Mouse (Mus musculus): ENCODE results near the gene Hip1. TPM values are rescaled to one million over a fixed set of nuclear protein-coding genes. Genes with fewer than 3 reads are reported as not detected.

The Hip1 gene
- polyA plus RNA-seq (2012; ENCODE audit: low replicate concordance), result 13.1 and 16.0 TPM in 2 replicates

GRCm38 (mm10) chr5:135544865-135545797 is at the start of gene Hip1:
Gene Hip1, minus strand, starts transcription at chr5:135545120.

GRCm38 (mm10) chr5:135573006-135573405 is 28.1 kb upstream of the Hip1 start, which contains the start of gene Ccl24:
Gene Ccl24, minus strand, starts transcription at chr5:135573049.

GRCm38 (mm10) chr5:135563469-135563868 is 18.5 kb upstream of the Hip1 start, which contains the start of gene Ccl26:
Gene Ccl26, minus strand, starts transcription at chr5:135563569.

GRCm38 (mm10) chr5:135394004-135394823 is 150.7 kb downstream of the Hip1 start, which contains the start of gene Pom121:
Gene Pom121, minus strand, starts transcription at chr5:135394546.

GRCm38 (mm10) chr5:135369787-135370654 is 174.9 kb downstream of the Hip1 start, which contains the start of gene Nsun5:
Gene Nsun5, plus strand, starts transcription at chr5:135369953.

Other genes with a start within 250 kb of the Hip1 start
- gene Fkbp6, start 195.1 kb downstream of the Hip1 start, polyA plus RNA-seq (2012; ENCODE audit: low replicate concordance), result not detected in 2 replicates
- gene Trim50, start 191.8 kb downstream of the Hip1 start, polyA plus RNA-seq (2012; ENCODE audit: low replicate concordance), result not detected in 2 replicates
- gene Nsun5, start 175.2 kb downstream of the Hip1 start, polyA plus RNA-seq (2012; ENCODE audit: low replicate concordance), result 13.6 and 17.8 TPM in 2 replicates
- 84.1 and 88.5 TPM in 2 replicates for gene Pom121, start 150.6 kb downstream of the Hip1 start, polyA plus RNA-seq (2012; ENCODE audit: low replicate concordance)
- not detected in 2 replicates for gene Ccl26, start 18.4 kb upstream of the Hip1 start, polyA plus RNA-seq (2012; ENCODE audit: low replicate concordance)
- 3.7 and 4.3 TPM in 2 replicates for gene Ccl24, start 27.9 kb upstream of the Hip1 start, polyA plus RNA-seq (2012; ENCODE audit: low replicate concordance)
- gene Rhbdd2, start 87.5 kb upstream of the Hip1 start, polyA plus RNA-seq (2012; ENCODE audit: low replicate concordance), result 20.7 and 69.9 TPM in 2 replicates
- gene Por, start 124.9 kb upstream of the Hip1 start, polyA plus RNA-seq (2012; ENCODE audit: low replicate concordance), result 107 and 374 TPM in 2 replicates
- gene Tmem120a, start 199.3 kb upstream of the Hip1 start, polyA plus RNA-seq (2012; ENCODE audit: low replicate concordance), result 14.4 and 30.0 TPM in 2 replicates
- 0.52 TPM in 1 of 2 replicates, not detected in the other for gene Styxl1, start 233.3 kb upstream of the Hip1 start, polyA plus RNA-seq (2012; ENCODE audit: low replicate concordance)
- 173 and 321 TPM in 2 replicates for gene Mdh2, start 233.4 kb upstream of the Hip1 start, polyA plus RNA-seq (2012; ENCODE audit: low replicate concordance)

All from hematopoietic multipotent progenitor cell, adult 10-12 weeks (in vitro differentiated cells).